Mouse (Mus musculus): ENCODE measurements around the gene Npas1.

The Npas1 gene

DNA sequence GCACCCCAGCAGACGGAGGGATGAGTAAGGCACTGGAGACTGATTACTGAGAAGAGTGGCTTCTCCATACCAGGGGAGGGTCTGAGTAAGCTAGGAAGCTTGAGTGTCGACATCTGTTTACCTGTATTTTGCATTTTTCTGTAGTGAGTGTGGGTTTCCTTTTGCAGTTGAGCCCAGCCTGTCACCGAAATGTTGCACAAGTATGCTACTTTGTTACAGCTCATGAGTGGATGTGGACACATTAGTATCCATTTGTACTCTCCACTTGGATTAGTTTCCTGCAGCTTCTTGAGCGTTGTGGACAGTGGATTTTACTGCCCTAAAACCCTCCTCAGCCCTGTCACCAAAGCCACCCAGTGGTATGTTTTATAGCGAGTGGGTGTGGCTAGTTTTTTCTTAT is 58.8 kb downstream of the Npas1 start:
- no peak for DNase-seq (ENCODE audit: low read depth, low spot score)

DNA sequence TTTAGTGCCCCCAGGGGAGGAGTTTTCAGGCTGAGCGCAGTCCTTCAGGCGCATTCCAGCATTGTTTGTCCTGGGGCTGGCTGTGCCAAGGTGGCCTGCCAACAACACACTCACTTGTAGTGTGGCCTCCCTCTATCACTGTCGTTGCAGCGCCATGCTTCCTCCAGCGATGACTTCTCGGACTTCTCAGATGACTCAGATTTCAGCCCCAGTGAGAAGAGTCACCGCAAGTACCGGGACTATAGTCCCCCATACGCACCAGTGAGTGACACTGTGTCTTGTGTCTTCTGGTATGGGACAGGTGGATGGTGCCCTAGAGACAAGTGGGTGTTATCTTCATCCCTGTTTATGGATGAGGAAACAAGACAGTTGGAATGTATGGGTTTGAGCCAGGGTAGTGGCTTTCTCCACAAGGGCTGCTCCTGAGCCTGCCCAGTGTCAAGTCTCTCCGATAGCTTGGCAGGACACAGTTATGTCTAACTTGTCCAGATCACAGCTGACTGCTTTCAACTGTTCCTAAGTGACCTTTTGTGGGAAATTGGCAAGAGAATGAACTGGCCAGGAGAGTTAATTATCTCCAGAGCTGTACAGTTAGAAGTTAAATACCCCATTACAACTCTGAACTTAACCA is 60.3 kb downstream of the Npas1 start:
- DNase-seq (ENCODE audit: low read depth, low spot score), result no peak

DNA sequence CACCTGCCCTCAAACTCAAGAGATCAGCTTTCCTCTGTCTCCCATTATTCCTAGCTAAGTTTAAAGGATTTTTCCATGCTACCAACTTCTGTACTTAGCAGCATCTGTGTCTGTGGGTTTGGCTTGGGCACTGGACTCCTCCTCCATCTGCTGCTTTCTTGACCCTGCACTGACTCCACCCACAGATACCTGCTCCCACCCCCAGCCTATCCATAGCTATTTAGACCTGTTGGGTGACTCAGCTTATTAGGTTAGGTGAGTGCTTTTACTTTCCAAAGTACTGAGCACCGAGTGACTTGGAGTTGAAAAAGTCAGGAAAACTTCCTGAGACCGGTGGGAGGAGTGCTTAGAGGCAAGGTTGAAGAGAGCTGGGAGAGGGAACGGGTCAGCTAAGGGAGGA is 62.1 kb downstream of the Npas1 start:
- no peak for DNase-seq (ENCODE audit: low read depth, low spot score)

DNA sequence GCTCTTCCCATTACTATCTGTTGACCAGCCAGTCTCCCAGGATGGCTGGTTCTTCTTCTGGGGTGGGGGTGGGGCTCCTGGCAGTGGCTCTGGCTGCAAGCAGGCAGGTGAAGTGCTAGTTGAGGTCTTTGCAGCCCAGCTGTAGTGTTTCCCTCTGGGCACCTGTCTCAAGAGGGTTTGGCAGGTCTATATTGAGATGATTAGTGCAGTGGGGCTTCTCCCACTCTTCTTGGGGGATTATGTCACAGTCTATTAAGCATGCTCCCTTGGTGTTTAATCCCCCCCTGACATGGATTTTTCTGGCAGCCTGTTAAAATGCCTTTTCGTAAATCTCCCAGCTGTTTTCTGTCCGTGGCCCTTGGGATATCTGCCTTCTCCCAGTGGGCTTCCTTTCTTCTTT is 64.6 kb downstream of the Npas1 start:
- no peak for DNase-seq (ENCODE audit: low read depth, low spot score)

DNA sequence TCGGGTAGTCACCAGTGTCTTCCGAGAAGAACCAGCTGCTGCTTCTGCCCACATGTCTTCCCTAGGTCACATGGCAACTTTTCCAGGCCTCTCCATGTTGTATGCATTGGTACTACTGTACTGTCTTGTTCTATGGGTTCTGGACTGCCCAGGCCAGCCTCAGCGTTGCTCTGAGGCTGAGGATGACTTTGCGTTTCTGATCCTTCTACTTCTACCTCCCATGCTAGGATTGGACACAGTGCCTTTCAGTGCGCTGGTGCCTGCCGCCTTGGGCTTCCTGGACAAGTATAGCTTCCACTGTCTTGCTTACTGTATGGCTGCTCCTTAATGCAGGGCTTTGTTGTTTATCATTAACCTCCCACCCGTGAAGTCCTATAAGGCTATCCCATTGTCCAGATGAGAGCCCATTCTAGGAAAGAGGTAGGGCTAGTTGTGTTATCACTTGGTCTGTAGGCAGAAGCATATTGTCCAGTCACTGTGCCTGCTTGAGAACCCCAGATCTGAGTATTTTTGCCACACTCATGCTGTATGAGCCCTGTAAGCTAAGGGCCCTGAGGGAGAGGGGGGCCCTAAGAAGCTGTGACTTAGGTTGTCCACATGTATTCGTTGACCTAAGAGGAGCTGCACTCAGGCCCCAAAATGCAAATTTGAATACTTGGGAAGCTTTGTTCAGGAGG is 65.2 kb downstream of the Npas1 start:
- DNase-seq (ENCODE audit: low read depth, low spot score), result no peak

DNA sequence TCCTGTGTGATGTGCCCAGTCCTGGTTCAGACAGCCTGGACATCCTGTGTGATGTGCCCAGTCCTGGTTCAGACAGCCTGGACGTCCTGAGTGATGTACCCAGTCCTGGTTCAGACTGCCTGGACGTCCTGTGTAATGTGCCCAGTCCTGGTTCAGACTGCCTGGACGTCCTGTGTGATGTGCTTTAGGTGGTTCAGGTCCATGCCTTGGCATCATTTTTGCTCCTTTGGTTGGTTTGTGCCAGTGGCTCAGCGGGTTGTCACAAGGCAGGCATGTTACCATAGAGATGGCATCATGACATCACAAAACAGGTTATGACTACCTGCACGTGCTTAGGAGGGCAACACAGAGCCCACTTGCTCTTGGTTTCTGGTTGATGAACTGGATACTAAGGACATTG is 66.4 kb downstream of the Npas1 start:
- no peak for DNase-seq (ENCODE audit: low read depth, low spot score)

DNA sequence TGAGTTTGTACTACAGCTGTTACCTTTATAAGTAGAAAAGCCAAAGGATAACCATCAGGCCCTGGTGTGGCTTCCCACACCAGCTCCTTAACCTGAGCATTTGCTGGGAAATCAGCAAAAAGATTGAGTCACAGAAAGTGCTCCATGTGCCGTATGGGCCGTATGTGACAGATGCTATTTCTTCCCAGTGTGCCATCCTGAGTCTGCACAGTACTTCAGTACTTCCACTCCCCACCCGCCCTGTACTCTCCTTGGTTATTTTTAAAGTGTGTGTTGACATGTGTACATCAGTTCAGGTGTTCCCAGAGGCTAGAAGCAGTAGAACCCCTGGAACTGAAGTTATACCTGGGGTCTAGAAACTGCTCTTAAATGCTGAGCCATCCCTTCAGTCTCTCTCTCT is 70.5 kb downstream of the Npas1 start:
- DNase-seq (ENCODE audit: low read depth, low spot score), result no peak

All from skeletal muscle tissue, adult 2 months (tissue).